Mouse (Mus musculus): ENCODE results near the gene Mdm1.

DNA sequence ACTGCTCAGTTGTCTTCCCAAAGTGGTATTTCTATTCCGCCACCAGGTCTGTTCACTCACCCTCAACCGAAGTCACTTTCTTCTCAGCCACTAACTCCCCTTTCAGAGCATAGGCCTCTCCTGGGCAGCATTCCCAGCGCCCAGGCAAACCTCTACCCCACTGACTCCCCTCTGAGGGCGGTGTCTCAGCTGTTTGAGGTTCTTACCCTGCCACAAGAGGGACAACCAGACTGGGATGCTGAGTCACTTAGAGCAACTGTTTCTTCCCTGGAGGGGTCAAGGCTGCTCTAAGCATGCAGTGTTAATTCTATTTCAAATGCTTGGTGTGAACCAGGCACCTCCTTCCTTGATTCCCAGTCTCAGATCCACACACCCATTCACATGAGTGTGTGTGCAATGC, 46.8 kb upstream of the Mdm1 start:
- TF ChIP-seq POLR2A (IDR thresholded peaks at IDR 0.05; ENCODE audit: control insufficient read depth, extremely low read depth, insufficient read depth, low read length, poor library complexity) (no peak), CTCF (IDR thresholded peaks at IDR 0.05; ENCODE audit: borderline replicate concordance, control insufficient read depth, extremely low read depth, insufficient read depth, low read length, poor library complexity) (no peak)

Data from thymus, adult 2 months (tissue).